Mouse (Mus musculus) hindbrain, embryonic 10.5 days (tissue): Measurements from ENCODE around the gene 1520401A03Rik. TPM values are rescaled to one million over a fixed set of nuclear protein-coding genes. Genes with fewer than 3 reads are reported as not detected.
A peak's percentile ranks its signal among the peaks of the same experiment; 100 is the strongest.

Experiments
- DNase-seq: peaks from one replicate; pipeline ENCODE4 v3.0.0-alpha.2; 2017; ENCODE audit warnings: low spot score
- H3K27ac ChIP-seq: fragments of 300-500 bp; sonication (generic); 2 replicates; pipeline ENCODE4 v1.5.1; 2016; ENCODE audit warnings: mild to moderate bottlenecking, moderate library complexity
- H3K27me3 ChIP-seq: fragments of 300-500 bp; sonication (generic); 2 replicates; pipeline ENCODE4 v1.6.1; 2016; ENCODE audit warnings: mild to moderate bottlenecking; ENCODE audit not compliant: poor library complexity, insufficient read depth, severe bottlenecking
- H3K36me3 ChIP-seq: fragments of 300-500 bp; sonication (generic); 2 replicates; pipeline ENCODE4 v1.6.1; 2016; ENCODE audit warnings: mild to moderate bottlenecking, moderate library complexity
- H3K4me1 ChIP-seq: fragments of 300-500 bp; sonication (generic); replicated peaks from 2 replicates; pipeline ENCODE4 v1.6.1; 2016; ENCODE audit warnings: mild to moderate bottlenecking
- H3K4me3 ChIP-seq: fragments of 300-500 bp; sonication (generic); 2 replicates; pipeline ENCODE4 v1.5.1; 2016; ENCODE audit warnings: mild to moderate bottlenecking, moderate library complexity
- H3K9me3 ChIP-seq: fragments of 300-500 bp; sonication (generic); 2 replicates; pipeline ENCODE4 v1.6.1; 2016; ENCODE audit warnings: mild to moderate bottlenecking, moderate library complexity
- WGBS: fragments of 180-500 bp; shearing (Covaris S2); methylation state at CpG from one replicate; pipeline ENCODE4 v1.1.7; 2016; 5-methylcytosine and 5-hydroxymethylcytosine counted together
- polyA plus RNA-seq: library from polyadenylated mRNA; unstranded; fragments of >200 nt; fragmentation: Nextera tagmentation; extraction: Ambion mirVana; gene quantifications from 2 replicates; pipeline ENCODE4 v1.2.1, GENCODE M21; 2016

1520401A03Rik gene
- polyA plus RNA-seq, 1 experiment from 2014 or later = not detected

GRCm38 (mm10) chr17:23748631-23749391, 26.2 kb upstream of the 1520401A03Rik start:
- Histone ChIP-seq H3K4me1 (peaks cover 28% of the 10 kb centered on the region), H3K27ac (0 out of 2 replicates have a peak overlapping the region, but pooled peaks have one; percentile 8), H3K4me3 (peak overlapping the region; percentile 21; the same call in 1 of the 2 replicates), H3K36me3 (peaks cover 34% of the 10 kb centered on the region), H3K9me3 (0 out of 2 replicates have a peak, but pooled peaks cover 3% of the 10 kb centered on the region), H3K27me3 (peaks cover 45% of the 10 kb centered on the region)
- DNase-seq = peak; percentile 46
- WGBS = 43% methylated on average over 10 of the region's 10 CpGs

- H3K27ac ChIP-seq = no peak overlapping the region
- H3K9me3 ChIP-seq = 0 out of 2 replicates have a peak, but pooled peaks cover 3% of the 10 kb centered on the region
- peaks cover 28% of the 10 kb centered on the region for H3K4me1 ChIP-seq
- WGBS = 50% methylated on average over 6 of the region's 6 CpGs
- H3K36me3 ChIP-seq = peaks cover 26% of the 10 kb centered on the region
- DNase-seq = no peak
- no peak overlapping the region for H3K4me3 ChIP-seq
- peaks cover 53% of the 10 kb centered on the region for H3K27me3 ChIP-seq
Measured at GRCm38 (mm10) chr17:23748026-23748425, 25.4 kb upstream of the 1520401A03Rik start.

- Histone ChIP-seq H3K9me3 (0 out of 2 replicates have a peak, but pooled peaks cover 3% of the 10 kb centered on the region), H3K4me3 (no peak overlapping the region), H3K4me1 (peaks cover 31% of the 10 kb centered on the region), H3K36me3 (peaks cover 21% of the 10 kb centered on the region), H3K27me3 (peaks cover 58% of the 10 kb centered on the region), H3K27ac (no peak overlapping the region)
- WGBS = 82% methylated on average over 3 of the region's 3 CpGs
- DNase-seq = no peak
Measured at GRCm38 (mm10) chr17:23747471-23747870, 24.9 kb upstream of the 1520401A03Rik start.

- Histone ChIP-seq H3K9me3 (0 out of 2 replicates have a peak, but pooled peaks cover 3% of the 10 kb centered on the region), H3K4me3 (no peak overlapping the region), H3K4me1 (peaks cover 37% of the 10 kb centered on the region), H3K36me3 (peaks cover 13% of the 10 kb centered on the region), H3K27ac (no peak overlapping the region), H3K27me3 (peaks cover 65% of the 10 kb centered on the region)
- 79% methylated on average over 3 of the region's 3 CpGs for WGBS
- no peak for DNase-seq
Measured at GRCm38 (mm10) chr17:23746767-23747166, 24.2 kb upstream of the 1520401A03Rik start.

GRCm38 (mm10) chr17:23746311-23746710, 23.7 kb upstream of the 1520401A03Rik start:
- H3K9me3 ChIP-seq = peaks cover 5% of the 10 kb centered on the region; the same call in 1 of the 2 replicates
- 1% methylated on average over 12 of the region's 12 CpGs for WGBS
- H3K4me3 ChIP-seq = peak overlapping the region; percentile 51
- DNase-seq = peak; percentile 35
- H3K36me3 ChIP-seq = peaks cover 9% of the 10 kb centered on the region
- H3K4me1 ChIP-seq = peaks cover 37% of the 10 kb centered on the region
- H3K27me3 ChIP-seq = peaks cover 70% of the 10 kb centered on the region
- 0 out of 2 replicates have a peak overlapping the region, but pooled peaks have one; percentile 50 for H3K27ac ChIP-seq

- H3K4me3 ChIP-seq = peak within 1 kb of the TSS; percentile 51
- H3K4me1 ChIP-seq = peaks cover 41% of the 10 kb centered on the region
- H3K9me3 ChIP-seq = peaks cover 7% of the 10 kb centered on the region; the same call in 1 of the 2 replicates
- H3K27ac ChIP-seq = peak within 1 kb of the TSS; percentile 50
- DNase-seq = no peak
- under 1% methylated on average over 45 of the region's 45 CpGs for WGBS
- peaks cover 77% of the 10 kb centered on the region for H3K27me3 ChIP-seq
- H3K36me3 ChIP-seq = peaks cover 3% of the 10 kb centered on the region; the same call in 1 of the 2 replicates
Measured at GRCm38 (mm10) chr17:23745301-23746251, 23.0 kb upstream of the 1520401A03Rik start, which contains the start of gene Kremen2. Kremen2 (minus strand) TSS chr17:23745833.

GRCm38 (mm10) chr17:23744651-23745050, 22.1 kb upstream of the 1520401A03Rik start:
- H3K4me1 ChIP-seq = peaks cover 50% of the 10 kb centered on the region
- WGBS = 2% methylated on average over 14 of the region's 14 CpGs
- no peak for DNase-seq
- peaks cover 7% of the 10 kb centered on the region; the same call in 1 of the 2 replicates for H3K9me3 ChIP-seq
- no peak overlapping the region for H3K27ac ChIP-seq
- H3K4me3 ChIP-seq = peak overlapping the region; percentile 51
- no peaks in the 10 kb centered on the region for H3K36me3 ChIP-seq
- peaks cover 83% of the 10 kb centered on the region for H3K27me3 ChIP-seq

GRCm38 (mm10) chr17:23744076-23744475, 21.5 kb upstream of the 1520401A03Rik start:
- H3K27ac ChIP-seq = no peak overlapping the region
- WGBS = 22% methylated on average over 8 of the region's 8 CpGs
- H3K4me3 ChIP-seq = 0 out of 2 replicates have a peak overlapping the region, but pooled peaks have one; percentile 51
- H3K27me3 ChIP-seq = peaks cover 89% of the 10 kb centered on the region
- H3K36me3 ChIP-seq = no peaks in the 10 kb centered on the region
- no peak for DNase-seq
- H3K4me1 ChIP-seq = peaks cover 55% of the 10 kb centered on the region
- H3K9me3 ChIP-seq = peaks cover 7% of the 10 kb centered on the region; the same call in 1 of the 2 replicates

GRCm38 (mm10) chr17:23742941-23743340, 20.4 kb upstream of the 1520401A03Rik start:
- Histone ChIP-seq H3K4me1 (peaks cover 65% of the 10 kb centered on the region), H3K27me3 (peaks cover 96% of the 10 kb centered on the region), H3K27ac (no peak overlapping the region), H3K4me3 (no peak overlapping the region), H3K36me3 (no peaks in the 10 kb centered on the region), H3K9me3 (peaks cover 7% of the 10 kb centered on the region; the same call in 1 of the 2 replicates)
- WGBS = 60% methylated on average over 12 of the region's 12 CpGs
- DNase-seq = no peak

- Histone ChIP-seq H3K4me1 (peaks cover 69% of the 10 kb centered on the region), H3K36me3 (peaks cover 5% of the 10 kb centered on the region), H3K27me3 (peaks cover 96% of the 10 kb centered on the region), H3K9me3 (peaks cover 7% of the 10 kb centered on the region; the same call in 1 of the 2 replicates), H3K4me3 (peak overlapping the region; percentile 16), H3K27ac (no peak overlapping the region)
- 9% methylated on average over 44 of the region's 44 CpGs for WGBS
- DNase-seq = peak; percentile 32
Measured at GRCm38 (mm10) chr17:23742210-23742793, 19.7 kb upstream of the 1520401A03Rik start.

- peaks cover 12% of the 10 kb centered on the region for H3K36me3 ChIP-seq
- H3K27me3 ChIP-seq = peaks cover 95% of the 10 kb centered on the region
- no peak for DNase-seq
- WGBS = 45% methylated on average over 38 of the region's 38 CpGs
- no peak overlapping the region for H3K27ac ChIP-seq
- H3K4me3 ChIP-seq = peak overlapping the region; percentile 16
- peaks cover 69% of the 10 kb centered on the region for H3K4me1 ChIP-seq
- peaks cover 7% of the 10 kb centered on the region; the same call in 1 of the 2 replicates for H3K9me3 ChIP-seq
Measured at GRCm38 (mm10) chr17:23741359-23742209, 19.0 kb upstream of the 1520401A03Rik start.
